Mouse (Mus musculus): ENCODE results near the gene Marcksl1.

Gene Marcksl1

DNA sequence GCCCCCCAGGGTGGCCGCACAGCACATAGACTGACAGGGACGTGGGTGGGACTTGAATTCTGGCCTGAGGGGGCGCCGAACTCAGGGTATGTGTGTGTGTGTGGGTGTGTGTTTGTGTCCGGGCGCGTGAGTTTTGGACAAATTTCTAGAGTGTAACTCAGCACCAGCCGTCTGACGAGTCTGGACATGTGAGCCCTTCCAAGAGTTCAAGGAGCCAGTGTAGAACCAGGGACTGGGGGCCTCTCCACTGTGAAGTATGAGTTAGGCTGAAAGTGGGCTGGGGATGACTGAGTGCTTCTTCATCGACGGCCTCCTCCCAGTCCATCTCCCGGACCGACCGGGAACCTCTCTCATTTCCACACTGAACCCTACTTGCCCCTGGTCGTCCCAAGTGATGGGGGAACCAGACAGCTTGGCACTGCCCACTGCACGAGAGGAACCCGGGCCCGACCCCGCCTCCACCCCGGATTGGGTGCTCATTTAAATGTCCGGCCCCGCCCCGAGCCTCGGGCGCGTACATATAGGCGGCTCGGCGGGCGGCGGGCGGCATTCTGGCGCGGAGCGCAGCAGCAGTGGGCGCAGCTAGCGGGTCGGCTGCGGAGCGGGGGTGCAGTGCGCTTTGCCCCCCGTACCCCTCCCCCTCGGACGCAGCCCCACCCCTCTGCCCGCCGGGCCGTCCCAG lies at the start of gene Marcksl1:
TSS of gene Marcksl1 (plus strand) at position 496 of the 682 bp plus-strand sequence.
- peak; percentile 56 for DNase-seq

DNA sequence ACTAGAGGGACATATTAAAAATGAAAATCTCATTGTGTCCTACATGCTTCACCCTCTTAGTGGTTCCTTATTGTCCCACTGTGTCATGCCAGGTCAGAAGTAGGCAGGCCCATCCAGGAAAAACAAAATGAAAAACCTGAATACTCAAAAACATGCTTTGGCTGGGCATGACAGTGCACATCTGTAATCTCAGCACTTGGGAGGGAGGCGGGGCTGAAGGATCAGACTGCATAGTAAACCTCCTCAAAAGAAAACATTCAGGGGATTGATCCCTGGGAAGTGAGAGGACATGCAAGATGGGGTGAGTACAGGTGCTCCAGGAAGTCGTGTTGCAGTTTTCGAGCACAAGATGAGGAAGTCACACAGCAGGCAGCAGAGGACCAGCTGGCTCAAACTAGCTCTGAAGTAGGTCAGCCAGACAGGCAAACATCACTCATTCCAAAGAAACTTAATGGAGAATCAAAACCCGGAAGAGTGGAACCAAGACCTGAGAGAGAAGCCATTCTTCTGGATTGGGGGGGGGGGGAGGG lies 49.0 kb upstream of the Marcksl1 start:
- no peak for DNase-seq

DNA sequence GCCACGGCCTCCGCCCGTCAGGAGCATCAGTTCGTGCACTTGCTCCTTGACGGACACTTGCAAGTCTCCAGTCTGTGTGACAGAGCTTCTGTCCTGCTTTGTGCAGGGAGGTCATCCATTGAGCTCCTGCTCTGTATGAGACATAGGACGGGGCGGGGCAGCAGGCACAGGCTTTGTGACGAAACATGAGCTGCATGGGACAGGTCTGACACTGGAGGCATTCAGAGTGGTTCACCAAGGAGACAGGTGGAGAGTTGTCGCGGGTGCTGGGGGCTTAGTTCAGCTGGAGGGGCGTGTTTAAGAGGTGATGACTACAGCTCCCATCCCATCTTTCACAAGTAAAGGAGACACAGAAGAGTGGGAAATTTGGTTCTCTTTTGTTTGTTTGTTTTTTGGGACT lies 37.3 kb upstream of the Marcksl1 start:
- DNase-seq: no peak

DNA sequence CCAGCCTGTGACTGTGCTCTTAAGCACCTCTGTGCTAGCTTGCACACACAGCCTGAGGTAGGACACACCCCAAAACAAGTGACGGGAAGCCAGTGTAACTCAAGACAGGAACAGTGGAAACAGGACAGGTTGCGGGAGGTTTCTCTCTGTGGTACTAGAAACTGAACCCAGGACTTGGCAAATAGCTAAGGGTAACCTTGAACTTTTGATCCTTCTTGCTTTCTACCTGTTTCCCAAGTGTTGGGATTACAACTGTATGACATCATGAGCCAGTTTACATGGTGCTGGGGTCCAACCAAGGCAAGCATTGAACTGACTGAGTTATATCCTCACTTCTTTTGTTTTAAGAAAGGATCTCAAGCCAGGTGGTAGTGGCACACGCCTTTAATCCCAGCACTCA lies 33.5 kb upstream of the Marcksl1 start:
- DNase-seq: no peak

DNA sequence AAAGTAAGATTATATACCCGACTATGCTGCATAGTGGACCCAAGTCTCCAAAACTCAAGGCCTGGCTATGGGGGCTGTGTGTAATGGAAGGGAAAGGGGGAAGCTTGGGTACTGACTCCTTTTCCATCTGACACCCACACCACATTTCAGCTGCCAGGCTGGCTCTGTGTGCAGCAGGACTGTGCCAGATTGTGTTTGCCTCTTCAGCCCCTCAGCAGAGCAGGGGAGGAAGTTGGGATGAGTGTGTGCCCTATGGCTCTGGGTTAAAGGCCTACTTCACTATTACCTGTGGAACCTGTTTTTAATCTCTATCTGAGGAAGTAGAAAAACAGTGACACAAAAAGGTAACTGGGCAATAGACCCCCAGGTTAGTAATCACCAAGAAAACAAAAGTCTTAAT lies 32.3 kb upstream of the Marcksl1 start:
- DNase-seq: no peak

DNA sequence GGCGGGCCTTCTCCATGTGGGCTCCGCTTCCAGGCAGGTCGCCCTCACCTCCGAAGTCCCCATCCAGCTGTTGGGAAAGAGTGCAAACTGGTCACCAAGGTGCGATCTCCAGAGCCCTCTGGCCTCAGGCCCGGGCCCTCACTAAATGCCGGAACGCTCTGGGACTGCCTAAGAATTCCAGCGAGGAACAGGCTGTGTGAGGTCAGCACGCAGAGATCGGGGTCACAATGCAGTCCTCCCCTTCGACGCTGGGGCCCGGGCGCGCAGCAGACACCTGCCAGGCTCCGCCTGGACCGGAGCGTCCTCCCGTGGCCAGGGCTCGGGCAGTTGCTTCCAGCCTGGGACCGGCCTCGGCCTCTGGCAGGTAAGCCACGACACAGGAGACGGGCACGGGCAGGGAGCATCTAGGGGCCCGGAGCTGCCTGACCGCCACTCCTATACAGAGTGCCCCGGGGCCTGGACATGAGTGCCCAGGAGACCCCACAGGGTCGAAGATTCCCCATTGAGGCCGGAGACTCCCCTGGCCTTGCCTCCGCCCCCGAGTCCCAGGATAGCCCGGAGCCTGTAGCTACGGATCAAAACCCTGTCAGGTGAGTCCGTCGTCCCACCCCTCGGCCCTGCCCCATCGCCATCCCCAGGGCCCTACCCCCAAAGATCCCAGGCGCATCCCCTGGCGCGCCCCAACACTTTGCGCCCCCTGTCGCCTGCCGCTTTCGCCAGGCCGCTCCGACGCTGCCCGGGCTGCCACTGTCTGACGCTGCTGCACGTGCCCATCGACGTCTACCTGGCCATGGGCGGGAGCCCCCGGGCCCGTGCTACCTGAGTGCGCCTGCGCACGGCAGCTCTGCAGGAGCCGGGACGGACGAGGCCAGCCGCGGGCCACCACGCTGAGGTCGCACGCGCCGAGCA lies 22.2 kb upstream of the Marcksl1 start, which contains the start of the genes Tssk3 and Fam229a:
TSS of gene Tssk3 (minus strand) at position 51 of the 909 bp plus-strand sequence.
TSS of gene Fam229a (plus strand) at position 219 of the 909 bp plus-strand sequence.
- no peak for DNase-seq

DNA sequence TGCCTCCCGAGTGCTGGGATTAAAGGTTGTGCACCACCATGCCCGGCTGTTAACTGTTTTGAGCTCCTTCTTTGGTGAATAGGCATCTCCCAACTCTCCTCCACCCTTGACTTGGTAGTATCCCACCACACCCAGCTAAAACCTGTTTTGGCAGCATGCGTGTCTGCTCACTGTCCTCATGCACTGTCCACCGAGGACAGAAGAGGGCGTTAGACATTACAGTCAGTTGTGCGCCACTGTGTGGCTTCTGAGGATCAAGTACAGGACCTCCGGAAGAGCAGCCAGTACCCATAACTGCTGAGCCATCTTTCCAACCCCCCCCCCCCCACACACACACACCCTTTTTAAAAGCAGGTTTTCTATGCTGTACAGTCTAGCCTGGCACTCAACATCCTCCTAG lies 18.7 kb upstream of the Marcksl1 start:
- no peak for DNase-seq

DNA sequence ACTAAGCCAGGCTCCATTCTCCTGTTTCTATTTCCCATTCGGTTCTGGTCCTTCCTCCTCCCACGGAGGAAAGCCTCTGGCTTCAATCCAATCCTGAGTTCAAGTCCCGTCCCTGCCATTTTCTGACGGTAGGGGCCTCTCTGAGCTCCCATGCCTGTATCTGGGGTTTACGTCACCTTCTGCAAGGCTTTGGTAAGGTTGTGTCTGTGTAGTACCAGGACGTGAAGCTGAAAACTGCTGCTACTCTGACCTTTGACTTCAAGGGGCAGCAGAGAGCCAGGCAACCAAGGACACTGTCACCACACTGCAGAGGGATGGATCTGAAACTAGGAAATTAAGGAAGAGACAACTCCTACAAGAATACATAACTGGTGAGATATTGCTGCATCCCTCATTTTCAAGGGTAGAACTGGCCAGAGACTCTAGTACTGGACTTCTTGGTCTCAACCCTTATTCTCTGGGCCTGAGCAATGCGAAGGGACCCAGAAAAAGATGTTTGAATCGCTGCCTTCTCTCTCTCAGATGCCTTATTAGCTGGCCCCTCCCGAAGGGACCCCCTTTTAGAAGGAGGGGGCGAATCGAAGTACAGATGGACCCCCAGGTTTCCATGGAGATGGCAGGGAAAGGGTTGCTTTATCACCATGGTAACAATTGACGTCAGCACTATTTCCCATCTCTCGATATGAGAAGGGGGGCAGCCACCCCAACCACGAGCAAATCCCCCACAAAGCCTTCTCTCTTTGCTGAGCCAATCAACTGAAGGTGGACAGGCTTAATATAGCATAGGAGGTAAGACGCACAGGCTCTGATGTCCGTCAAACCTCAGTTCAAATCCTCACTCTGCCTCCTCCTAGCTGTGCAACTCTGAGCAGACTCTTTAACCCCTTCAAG lies 17.5 kb upstream of the Marcksl1 start:
- no peak for DNase-seq

DNA sequence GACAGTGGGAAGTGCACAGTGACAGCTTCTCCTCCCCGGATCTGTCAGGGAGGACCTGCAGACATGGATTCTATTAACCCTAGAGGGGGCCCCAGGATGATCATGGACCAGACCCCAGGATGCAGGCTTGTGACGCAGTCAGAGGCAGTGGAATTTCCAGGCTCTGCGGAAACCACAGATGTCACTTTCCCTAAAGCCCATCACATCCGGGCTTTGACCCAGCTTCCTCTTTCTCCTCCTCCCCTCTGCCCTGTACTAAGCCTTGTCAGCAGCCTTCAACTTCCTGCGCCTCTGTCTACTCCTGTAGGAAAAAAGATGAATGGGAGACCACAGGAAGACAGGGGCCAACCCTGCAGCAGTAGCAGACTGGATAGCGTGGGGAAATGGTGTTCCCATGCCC lies 16.8 kb upstream of the Marcksl1 start:
- DNase-seq: no peak

DNA sequence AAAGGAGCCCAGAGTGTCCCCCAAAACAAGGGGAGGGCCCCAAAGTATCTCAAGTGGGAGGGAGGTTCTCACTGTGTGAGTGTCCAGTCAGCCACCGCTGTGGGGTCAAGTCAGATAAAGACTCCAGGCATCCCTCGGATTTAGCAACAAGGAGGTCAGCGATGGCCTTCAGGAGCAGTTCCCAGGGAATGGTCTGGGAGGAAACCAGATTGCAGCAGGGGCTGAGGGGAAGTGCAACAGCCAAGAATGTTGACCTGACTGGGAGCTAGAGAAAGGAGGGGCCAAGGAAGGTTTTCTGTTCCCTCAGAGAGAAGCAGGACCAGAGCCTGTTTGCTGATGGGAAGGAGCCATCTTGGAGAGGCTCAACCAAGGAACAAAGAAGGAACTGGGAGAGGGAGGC lies 14.4 kb upstream of the Marcksl1 start:
- no peak for DNase-seq

DNA sequence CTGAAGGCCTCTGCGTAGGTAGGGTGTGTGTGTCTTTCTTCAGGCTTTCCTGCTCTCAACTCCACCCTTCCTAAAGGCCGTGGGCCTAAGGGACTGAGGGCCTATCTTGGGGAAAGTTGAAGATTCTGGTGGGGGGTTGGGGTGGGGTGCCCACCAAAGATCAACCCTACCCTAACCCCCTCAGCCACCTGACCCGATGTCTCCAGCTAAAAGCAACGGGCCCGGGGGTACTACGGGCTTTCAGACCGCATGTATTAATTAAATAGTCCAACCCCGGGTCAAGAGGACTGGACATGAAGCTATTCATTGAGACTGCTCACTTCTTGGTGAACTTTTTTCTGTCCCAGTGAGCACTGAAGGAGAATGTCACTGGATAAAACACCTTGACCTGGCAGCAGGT lies 13.4 kb upstream of the Marcksl1 start:
- DNase-seq: no peak

DNA sequence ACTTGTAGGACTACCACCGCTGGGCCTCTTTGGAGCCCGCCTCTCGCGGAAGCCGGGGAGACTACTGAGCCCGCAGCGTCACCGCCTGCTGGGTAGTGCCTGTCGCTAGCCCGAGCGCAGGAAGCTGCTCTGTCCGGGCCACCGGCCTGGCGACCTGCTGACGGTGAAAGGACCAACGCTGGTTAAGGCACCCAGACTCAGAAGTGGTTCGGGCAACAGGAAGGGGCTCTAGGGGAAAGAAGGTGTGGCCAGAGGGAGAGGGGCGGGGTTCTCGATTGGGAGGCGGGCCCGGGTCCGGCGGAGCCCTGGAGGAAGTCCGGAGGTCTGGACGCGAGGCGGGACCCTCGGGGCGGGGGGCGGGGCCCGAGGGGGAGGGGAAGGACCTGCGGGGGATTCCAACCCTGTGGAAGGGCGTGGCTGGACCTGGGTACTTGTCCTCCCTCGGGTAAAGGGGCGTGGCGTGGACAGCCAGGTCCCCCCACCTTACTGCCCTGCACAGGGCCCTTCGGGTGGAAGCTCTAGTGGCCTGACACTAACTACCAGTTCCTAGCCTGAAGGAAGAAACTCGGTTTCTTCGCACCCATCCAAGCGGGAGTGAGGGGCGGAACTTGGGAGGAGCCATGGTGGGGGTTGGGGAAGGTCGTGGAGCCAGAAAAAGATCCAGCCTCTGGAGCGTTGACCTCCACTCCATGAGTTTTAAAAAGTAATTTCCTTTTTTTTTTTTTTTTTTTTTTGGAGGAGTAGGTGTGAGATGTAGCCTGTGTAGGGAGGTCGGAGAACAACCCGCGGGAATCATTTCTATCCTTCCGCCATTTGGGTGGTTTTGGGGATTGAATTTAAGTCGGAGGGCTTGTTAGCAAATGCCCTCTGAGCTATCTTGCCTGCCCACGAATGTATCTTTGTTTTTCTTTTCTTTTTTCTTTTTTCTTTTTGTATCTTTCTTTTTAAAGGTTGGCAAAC lies 12.5 kb upstream of the Marcksl1 start:
- peak; percentile 42 for DNase-seq

DNA sequence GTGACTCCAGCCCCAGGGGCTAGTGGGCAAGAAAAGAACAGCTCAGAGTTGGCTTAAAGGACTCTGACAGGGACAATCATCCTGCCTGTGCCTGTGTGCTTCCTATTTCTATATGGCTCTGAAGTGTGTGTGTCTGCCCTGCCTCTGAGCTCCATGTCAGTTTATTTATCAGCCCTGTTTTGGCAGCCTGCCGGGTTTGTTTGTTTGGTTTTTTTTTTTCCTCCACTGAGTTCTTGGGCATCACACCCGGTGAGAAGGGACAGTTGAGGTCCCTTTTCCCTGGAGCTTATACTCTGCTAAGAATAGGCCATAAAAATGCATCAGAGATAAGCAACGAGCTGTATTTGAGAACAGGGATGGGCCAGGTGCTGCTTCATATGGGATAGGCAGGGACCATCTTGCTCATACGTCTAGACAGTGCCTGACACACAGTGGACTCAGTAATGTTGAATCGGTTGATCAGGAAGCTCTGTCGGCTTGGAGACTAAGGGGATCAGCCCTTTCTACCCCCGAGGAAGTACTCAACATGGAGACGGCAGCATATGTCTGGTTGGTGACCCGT lies 11.0 kb upstream of the Marcksl1 start:
- DNase-seq: no peak

DNA sequence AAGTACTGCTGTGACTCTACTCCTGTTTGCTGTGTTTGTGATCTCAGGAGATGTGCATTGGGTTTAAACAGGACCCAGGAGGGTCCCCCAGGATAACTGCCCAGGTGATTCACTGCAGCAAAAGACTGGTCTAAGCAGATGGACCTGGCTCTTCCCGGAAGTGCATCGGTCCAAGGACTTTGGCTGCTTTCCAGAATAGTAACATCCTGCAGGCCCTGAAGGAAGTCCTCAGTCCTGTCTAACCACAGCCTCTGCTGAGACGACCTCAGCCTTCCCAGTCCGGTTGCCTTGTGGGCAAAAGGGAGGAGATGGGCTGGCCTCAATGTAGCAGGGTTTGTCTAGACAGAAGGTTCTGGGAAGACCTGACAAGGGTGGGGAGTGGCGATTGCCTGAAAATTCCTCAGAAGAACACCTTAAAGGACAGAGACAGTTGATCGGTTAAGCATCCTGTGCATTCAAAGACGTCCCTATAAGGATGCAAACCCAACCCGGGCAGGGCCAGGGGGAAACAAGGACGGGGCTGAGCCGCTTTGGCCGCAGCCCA lies 10.4 kb upstream of the Marcksl1 start:
- no peak for DNase-seq

DNA sequence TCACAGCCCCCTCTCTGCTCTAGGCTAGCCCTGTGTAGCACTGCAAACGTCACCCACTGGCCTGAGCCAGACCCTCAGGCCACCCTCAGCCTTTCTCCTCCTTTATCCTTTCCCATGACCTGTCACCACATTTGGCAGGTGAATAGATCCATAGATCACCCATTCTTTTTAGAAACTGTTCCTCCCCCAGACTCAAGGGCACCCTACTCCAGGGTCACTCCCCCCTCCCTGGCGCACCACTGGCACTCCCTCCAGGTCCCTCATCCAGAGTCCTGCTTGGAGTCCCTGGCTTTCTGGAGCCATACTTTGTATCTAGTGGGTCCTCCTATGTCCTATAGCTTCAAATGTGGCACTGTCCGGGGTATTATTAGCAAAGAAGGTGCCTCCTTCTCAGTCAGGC lies 7.9 kb upstream of the Marcksl1 start:
- DNase-seq: no peak

DNA sequence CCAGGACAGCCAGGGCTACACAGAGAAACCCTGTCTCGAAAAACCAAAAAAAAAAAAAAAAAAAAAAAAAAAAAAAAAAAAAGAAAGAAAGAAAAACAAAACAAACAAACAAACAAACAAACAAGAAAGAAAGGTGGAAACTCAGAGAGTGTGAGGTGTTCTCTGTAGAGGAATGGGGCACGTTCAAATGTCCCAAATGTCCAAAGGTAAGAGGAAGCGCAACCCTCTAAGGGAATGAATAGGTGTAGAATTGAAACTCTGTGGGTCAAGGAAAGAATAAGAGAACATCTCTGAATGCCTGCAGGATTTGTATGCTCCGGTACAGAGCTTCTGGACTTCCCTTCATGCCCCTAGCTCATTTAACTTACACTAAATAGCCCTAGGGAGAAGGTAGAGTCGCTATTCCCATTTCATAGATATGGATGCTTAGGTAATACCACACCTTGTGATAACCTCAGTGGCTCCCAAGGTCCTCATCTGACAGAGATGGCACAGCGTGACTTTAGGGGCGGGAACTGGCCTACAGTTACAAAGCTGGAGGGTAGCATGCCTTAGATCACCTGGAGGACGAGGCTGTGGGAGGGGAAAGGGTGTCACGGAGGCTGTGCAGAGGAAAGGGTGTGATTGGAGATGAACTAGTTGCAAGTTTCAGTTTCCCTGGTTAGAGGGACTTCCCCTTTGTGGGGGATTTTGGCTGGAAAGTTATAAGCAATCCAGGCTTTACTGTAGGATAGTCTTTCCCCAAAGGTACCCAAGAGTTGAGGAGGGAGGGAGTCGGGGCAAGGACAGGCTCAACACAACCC lies 5.7 kb upstream of the Marcksl1 start:
- DNase-seq: no peak

DNA sequence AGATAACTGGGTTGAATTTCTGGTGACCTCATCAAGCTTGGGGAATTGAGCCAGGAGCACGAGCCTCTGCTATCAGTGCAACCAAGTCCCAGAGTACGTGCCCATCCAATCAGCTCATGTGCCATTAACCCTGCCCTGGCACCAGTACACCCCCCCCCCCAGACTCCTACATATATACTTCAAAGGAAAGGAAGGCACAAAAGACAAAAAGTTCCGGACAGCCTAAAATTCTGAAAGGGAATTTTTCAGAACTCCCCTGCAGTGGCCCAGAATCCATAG lies 5.2 kb upstream of the Marcksl1 start:
- DNase-seq: no peak

DNA sequence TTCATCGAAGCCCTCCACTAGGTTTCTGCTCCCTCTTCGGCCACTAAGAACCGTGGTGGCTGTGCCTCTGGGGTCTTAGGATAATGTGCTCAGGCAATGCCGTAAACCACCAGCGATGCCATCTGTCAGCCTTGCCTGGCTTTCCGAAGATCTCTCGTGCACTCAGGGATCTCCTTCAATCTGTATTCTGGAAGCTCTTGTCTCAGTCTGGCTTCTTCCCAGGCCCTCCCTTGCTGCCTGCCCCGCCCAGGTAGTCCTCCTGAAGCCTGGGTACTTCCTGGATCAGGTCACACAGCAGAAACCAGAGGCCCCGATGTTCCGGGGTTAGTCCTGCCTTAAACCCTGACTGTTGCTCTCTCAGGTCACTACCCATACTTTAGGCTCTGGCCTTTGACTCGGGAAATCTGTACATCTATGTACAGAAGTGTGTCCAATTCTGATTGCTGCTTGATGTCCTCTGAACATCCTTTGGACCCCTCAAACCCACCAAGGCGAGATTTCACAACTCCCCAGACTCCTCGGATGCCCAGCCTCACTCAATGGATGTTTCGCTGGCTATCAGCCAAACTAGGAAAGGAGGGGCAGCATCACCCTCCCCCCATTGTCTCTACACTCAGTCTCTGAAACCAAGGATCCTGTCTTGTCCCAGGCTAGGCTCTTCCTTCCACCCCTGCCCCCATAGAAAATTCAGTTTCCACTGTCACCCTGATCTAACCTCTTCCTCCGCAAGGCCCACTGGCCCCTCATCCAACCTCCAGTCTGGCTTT lies 4.4 kb upstream of the Marcksl1 start:
- no peak for DNase-seq

DNA sequence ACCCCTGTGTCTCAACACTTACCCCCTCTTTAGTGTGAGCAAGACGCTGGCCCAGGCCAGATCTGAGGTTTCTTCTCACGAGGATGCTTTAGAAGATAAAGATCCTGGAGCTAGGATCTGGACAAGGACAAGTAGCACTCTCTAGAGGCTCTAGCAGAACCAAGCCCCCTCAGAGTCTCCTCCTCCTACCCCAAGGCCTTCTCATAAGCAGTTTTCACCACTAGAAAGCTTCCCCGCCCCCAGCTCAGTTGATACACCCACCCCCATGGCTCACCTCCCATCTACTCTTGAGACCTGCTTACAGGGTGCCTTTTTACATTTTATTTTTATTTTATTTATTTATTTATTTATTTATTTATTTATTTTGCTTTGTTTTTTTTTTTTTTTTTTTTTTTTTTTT lies 3.7 kb upstream of the Marcksl1 start:
- DNase-seq: no peak
